Comparison of ENCODE assay signal across 29 mouse cellular contexts in genomic region chr2:120980861-120981260, GRCm38 (mm10). TPM values are rescaled to one million over a fixed set of nuclear protein-coding genes. Genes with fewer than 3 reads are reported as not detected.
DNase-seq lines count a peak whose midpoint lies in the region; ATAC-seq and TF ChIP-seq lines count a peak whose summit lies in the region.
"Had no signal": no experiment of that assay in that cellular context is flagged by ENCODE, and none has a peak within 500 bp of the region (broad histone marks: within the 10 kb centered on the region; RNA-seq: fewer than 3 reads in every experiment).

No protein-coding gene starts in this region.

- DNase-seq in lung, postnatal 0 days (ENCODE audit: low spot score) = peak; percentile 49
- DNase-seq in lung, postnatal 10 days = no peak
- DNase-seq in ZHBTc4 (ENCODE audit: low read depth, low spot score) = peak; percentile 43
- no peak for DNase-seq in heart, postnatal 25 days (ENCODE audit: low spot score)
- no peak for DNase-seq in hindbrain, embryonic 11.5 days (ENCODE audit: low spot score)
- DNase-seq: adrenal gland, postnatal 10 days; B cell, adult 2 months; cerebellum, adult 11 months; cerebellum, adult 9-11 months; cerebellum, postnatal 36 days; gastrocnemius, postnatal 14 days; heart, adult 2 months; heart, postnatal 14 days; kidney, adult 8-10 months had no signal

- TF ChIP-seq POLR2A in ES-Bruce4 (IDR thresholded peaks at IDR 0.05; ENCODE audit: insufficient read depth, low read length) = no peak

- H3K4me1 ChIP-seq in lung, postnatal 0 days (ENCODE audit: insufficient read depth, low read depth, low read length) = no peaks in the 10 kb centered on the region
- H3K4me1 ChIP-seq in ES-Bruce4 (ENCODE audit: control insufficient read depth, insufficient read depth, low read length) = no peaks in the 10 kb centered on the region
- H3K4me1 ChIP-seq in forebrain, embryonic 15.5 days = peaks cover 10% of the 10 kb centered on the region; the same call in 1 of the 2 replicates
- no peaks in the 10 kb centered on the region for H3K4me1 ChIP-seq in hindbrain, embryonic 11.5 days (replicated peaks; ENCODE audit: control insufficient read depth, insufficient read depth, low read length)

- WGBS in lung, postnatal 0 days = 40% methylated on average over 2 of the region's 2 CpGs
- WGBS in forebrain, embryonic 15.5 days = 71% methylated on average over 2 of the region's 2 CpGs
- 62% methylated on average over 2 of the region's 2 CpGs for WGBS in hindbrain, embryonic 11.5 days

- no peak for TF ChIP-seq CTCF in lung, postnatal 0 days (IDR thresholded peaks at IDR 0.05)
- no peak for TF ChIP-seq CTCF in ES-Bruce4 (IDR thresholded peaks at IDR 0.05; ENCODE audit: low read depth, low read length)

- no peak overlapping the region for H3K4me3 ChIP-seq in lung, postnatal 0 days (ENCODE audit: low read depth, low read length)
- H3K4me3 ChIP-seq in ES-Bruce4 (ENCODE audit: low read depth, low read length) = no peak overlapping the region
- H3K4me3 ChIP-seq in forebrain, embryonic 15.5 days = no peak overlapping the region
- H3K4me3 ChIP-seq in hindbrain, embryonic 11.5 days (ENCODE audit: low read depth, low read length) = no peak overlapping the region
- H3K4me3 ChIP-seq: embryonic facial prominence, embryonic 10.5 days; erythroblast, embryonic 14.5 days; forebrain, embryonic 10.5 days; heart, adult 2 months; heart, embryonic 15.5 days; hindbrain, embryonic 10.5 days had no signal

- no peak overlapping the region for H3K9ac ChIP-seq in lung, postnatal 0 days (replicated peaks; ENCODE audit: low read depth)
- H3K9ac ChIP-seq in ES-Bruce4 (ENCODE audit: low read depth, poor library complexity, severe bottlenecking) = no peak overlapping the region
- H3K9ac ChIP-seq in forebrain, embryonic 15.5 days (replicated peaks) = no peak overlapping the region
- no peak overlapping the region for H3K9ac ChIP-seq in hindbrain, embryonic 11.5 days (ENCODE audit: low read depth, low read length)
- H3K9ac ChIP-seq: heart, embryonic 15.5 days had no signal

- TF ChIP-seq EP300 in lung, postnatal 0 days (IDR thresholded peaks at IDR 0.05) = peak; percentile 43
- no peak for TF ChIP-seq EP300 in ES-Bruce4 (IDR thresholded peaks at IDR 0.05; ENCODE audit: insufficient read depth, low read depth, low read length)

- intact Hi-C loops in heart, postnatal 25 days (cut with DNase I) = loop anchor here (10.0 kb wide), 1 partner anchor 124 kb away; the partner anchor contains the start of gene Tgm7

- ATAC-seq in lung, postnatal 0 days = peak; percentile 37; the same call in 1 of the 2 replicates
- ATAC-seq in forebrain, embryonic 15.5 days (replicated peaks) = no peak
- ATAC-seq in hindbrain, embryonic 11.5 days (ENCODE audit: low FRiP score) = no peak
- ATAC-seq: forebrain, embryonic 14.5 days; hindbrain, embryonic 16.5 days; inflammation-experienced regulatory T-cells, adult 6 months; intestine, postnatal 0 days; Patski had no signal

- peak overlapping the region; percentile 38; the same call in 1 of the 2 replicates for H3K27ac ChIP-seq in lung, postnatal 0 days (ENCODE audit: low read length)
- H3K27ac ChIP-seq in ES-Bruce4 (ENCODE audit: insufficient read depth, low read length) = peak overlapping the region; percentile 36; the same call in 1 of the 2 replicates
- no peak overlapping the region for H3K27ac ChIP-seq in forebrain, embryonic 15.5 days (replicated peaks)
- no peak overlapping the region for H3K27ac ChIP-seq in hindbrain, embryonic 11.5 days (ENCODE audit: low read depth, low read length)
- H3K27ac ChIP-seq: embryonic facial prominence, embryonic 10.5 days; forebrain, embryonic 10.5 days; heart, adult 2 months; heart, embryonic 15.5 days; hindbrain, embryonic 10.5 days had no signal

- H3K4me2 ChIP-seq in lung, postnatal 0 days (replicated peaks; ENCODE audit: low read depth, low read length) = no peak overlapping the region
- H3K4me2 ChIP-seq in forebrain, embryonic 15.5 days (replicated peaks) = no peak overlapping the region
- no peak overlapping the region for H3K4me2 ChIP-seq in hindbrain, embryonic 11.5 days (replicated peaks; ENCODE audit: low read depth, low read length)
- H3K4me2 ChIP-seq: heart, embryonic 11.5 days; heart, embryonic 15.5 days had no signal

- no peaks in the 10 kb centered on the region for H3K9me3 ChIP-seq in lung, postnatal 0 days (ENCODE audit: low read length)
- H3K9me3 ChIP-seq in ES-Bruce4 (replicated peaks; ENCODE audit: control insufficient read depth, insufficient read depth, low read length, poor library complexity, severe bottlenecking) = no peaks in the 10 kb centered on the region
- H3K9me3 ChIP-seq in forebrain, embryonic 15.5 days = no peaks in the 10 kb centered on the region
- H3K9me3 ChIP-seq in hindbrain, embryonic 11.5 days (ENCODE audit: control insufficient read depth, low read length) = no peaks in the 10 kb centered on the region
- H3K9me3 ChIP-seq: embryonic facial prominence, embryonic 10.5 days; forebrain, embryonic 10.5 days; G1E; heart, embryonic 15.5 days; hindbrain, embryonic 10.5 days had no signal

- no peaks in the 10 kb centered on the region for H3K27me3 ChIP-seq in lung, postnatal 0 days (replicated peaks; ENCODE audit: insufficient read depth, low read length)
- no peaks in the 10 kb centered on the region for H3K27me3 ChIP-seq in ES-Bruce4 (ENCODE audit: control insufficient read depth, insufficient read depth, low read length, poor library complexity, severe bottlenecking)
- no peaks in the 10 kb centered on the region for H3K27me3 ChIP-seq in forebrain, embryonic 15.5 days
- H3K27me3 ChIP-seq in hindbrain, embryonic 11.5 days (ENCODE audit: control insufficient read depth, insufficient read depth, low read length) = no peaks in the 10 kb centered on the region
- H3K27me3 ChIP-seq: heart, embryonic 15.5 days; Patski had no signal

- H3K36me3 ChIP-seq in lung, postnatal 0 days (ENCODE audit: insufficient read depth, low read length) = no peaks in the 10 kb centered on the region
- H3K36me3 ChIP-seq in ES-Bruce4 (ENCODE audit: control insufficient read depth, insufficient read depth, low read length, poor library complexity, severe bottlenecking) = no peaks in the 10 kb centered on the region
- H3K36me3 ChIP-seq in forebrain, embryonic 15.5 days = peaks cover 6% of the 10 kb centered on the region; the same call in 1 of the 2 replicates
- H3K36me3 ChIP-seq in hindbrain, embryonic 11.5 days (ENCODE audit: control insufficient read depth, insufficient read depth, low read length) = no peaks in the 10 kb centered on the region
- H3K36me3 ChIP-seq: embryonic facial prominence, embryonic 10.5 days; forebrain, embryonic 10.5 days; heart, embryonic 15.5 days had no signal

RNA-seq across cellular contexts. Expression of gene Tmem62, which starts 4.0 kb away (rescaled TPM):
- polyA plus RNA-seq in lung, postnatal 0 days (2015; fragmentation: Nextera tagmentation; extraction: Ambion mirVana) = 13.2 and 13.5 TPM in 2 replicates
- polyA plus RNA-seq in ES-Bruce4 (2011; ENCODE audit: insufficient read depth, insufficient read length, low read depth, missing spikeins) = 4.0 and 9.5 TPM in 2 replicates
- total RNA-seq in heart, postnatal 25 days (2021) = 1 to 10 TPM; 3.5 to 4.9 TPM
- polyA plus RNA-seq in forebrain, embryonic 15.5 days (2015; fragmentation: Nextera tagmentation; extraction: Ambion mirVana) = 7.9 and 8.1 TPM in 2 replicates
- polyA plus RNA-seq in hindbrain, embryonic 11.5 days (2014; fragmentation: Nextera tagmentation; extraction: Ambion mirVana) = 5.7 and 5.8 TPM in 2 replicates

RNA-seq across cellular contexts. Expression of gene Ubr1, which starts 10.3 kb away (rescaled TPM):
- 25.1 and 29.9 TPM in 2 replicates for polyA plus RNA-seq in lung, postnatal 0 days (2015; fragmentation: Nextera tagmentation; extraction: Ambion mirVana)
- polyA plus RNA-seq in ES-Bruce4 (2011; ENCODE audit: insufficient read depth, insufficient read length, low read depth, missing spikeins) = 29.5 and 30.6 TPM in 2 replicates
- 10 to 100 TPM; 21.6 to 22.1 TPM for total RNA-seq in heart, postnatal 25 days (2021)
- 34.6 and 35.3 TPM in 2 replicates for polyA plus RNA-seq in forebrain, embryonic 15.5 days (2015; fragmentation: Nextera tagmentation; extraction: Ambion mirVana)
- 22.3 and 29.8 TPM in 2 replicates for polyA plus RNA-seq in hindbrain, embryonic 11.5 days (2014; fragmentation: Nextera tagmentation; extraction: Ambion mirVana)

RNA-seq across cellular contexts. Expression of gene Ccndbp1, which starts 27.3 kb away (rescaled TPM):
- 55.6 and 56.8 TPM in 2 replicates for polyA plus RNA-seq in lung, postnatal 0 days (2015; fragmentation: Nextera tagmentation; extraction: Ambion mirVana)
- polyA plus RNA-seq in ES-Bruce4 (2011; ENCODE audit: insufficient read depth, insufficient read length, low read depth, missing spikeins) = 30.9 and 33.9 TPM in 2 replicates
- 10 to 100 TPM; 27.9 to 33.7 TPM for total RNA-seq in heart, postnatal 25 days (2021)
- polyA plus RNA-seq in forebrain, embryonic 15.5 days (2015; fragmentation: Nextera tagmentation; extraction: Ambion mirVana) = 78.4 and 80.9 TPM in 2 replicates
- polyA plus RNA-seq in hindbrain, embryonic 11.5 days (2014; fragmentation: Nextera tagmentation; extraction: Ambion mirVana) = 55.4 and 55.6 TPM in 2 replicates

RNA-seq across cellular contexts. Expression of gene Epb42, which starts 56.0 kb away (rescaled TPM):
- polyA plus RNA-seq in lung, postnatal 0 days (2015; fragmentation: Nextera tagmentation; extraction: Ambion mirVana) = 1.4 and 2.3 TPM in 2 replicates
- polyA plus RNA-seq in ES-Bruce4 (2011; ENCODE audit: insufficient read depth, insufficient read length, low read depth, missing spikeins) = not detected in 2 replicates
- under 1 TPM; 0.21 to 0.95 TPM for total RNA-seq in heart, postnatal 25 days (2021)
- 0.25 and 0.69 TPM in 2 replicates for polyA plus RNA-seq in forebrain, embryonic 15.5 days (2015; fragmentation: Nextera tagmentation; extraction: Ambion mirVana)
- polyA plus RNA-seq in hindbrain, embryonic 11.5 days (2014; fragmentation: Nextera tagmentation; extraction: Ambion mirVana) = 6.0 and 6.2 TPM in 2 replicates
- total RNA-seq: gastrocnemius, adult 18-20 months; gastrocnemius, postnatal 14 days had no signal
- polyA plus RNA-seq: Patski had no signal

Comparison
In these comparisons a context has a peak if more than half of its experiments do, and no peak if none do; other contexts are left out.
1. DNase-seq: peak in lung, postnatal 0 days (single experiment) and ZHBTc4 (single experiment); none in lung, postnatal 10 days (single experiment), heart, postnatal 25 days (single experiment) and hindbrain, embryonic 11.5 days (single experiment).
2. H3K27ac ChIP-seq: peak in lung, postnatal 0 days (single experiment) and ES-Bruce4 (single experiment); none in forebrain, embryonic 15.5 days (single experiment) and hindbrain, embryonic 11.5 days (single experiment).